Mouse (Mus musculus): ENCODE data around the gene 1700001K19Rik.
"Not testable (repeated sequence)": the region's sequence is repeated elsewhere in the genome, so short reads cannot be mapped to it uniquely, and the experiment has no call there.

Gene 1700001K19Rik

DNA sequence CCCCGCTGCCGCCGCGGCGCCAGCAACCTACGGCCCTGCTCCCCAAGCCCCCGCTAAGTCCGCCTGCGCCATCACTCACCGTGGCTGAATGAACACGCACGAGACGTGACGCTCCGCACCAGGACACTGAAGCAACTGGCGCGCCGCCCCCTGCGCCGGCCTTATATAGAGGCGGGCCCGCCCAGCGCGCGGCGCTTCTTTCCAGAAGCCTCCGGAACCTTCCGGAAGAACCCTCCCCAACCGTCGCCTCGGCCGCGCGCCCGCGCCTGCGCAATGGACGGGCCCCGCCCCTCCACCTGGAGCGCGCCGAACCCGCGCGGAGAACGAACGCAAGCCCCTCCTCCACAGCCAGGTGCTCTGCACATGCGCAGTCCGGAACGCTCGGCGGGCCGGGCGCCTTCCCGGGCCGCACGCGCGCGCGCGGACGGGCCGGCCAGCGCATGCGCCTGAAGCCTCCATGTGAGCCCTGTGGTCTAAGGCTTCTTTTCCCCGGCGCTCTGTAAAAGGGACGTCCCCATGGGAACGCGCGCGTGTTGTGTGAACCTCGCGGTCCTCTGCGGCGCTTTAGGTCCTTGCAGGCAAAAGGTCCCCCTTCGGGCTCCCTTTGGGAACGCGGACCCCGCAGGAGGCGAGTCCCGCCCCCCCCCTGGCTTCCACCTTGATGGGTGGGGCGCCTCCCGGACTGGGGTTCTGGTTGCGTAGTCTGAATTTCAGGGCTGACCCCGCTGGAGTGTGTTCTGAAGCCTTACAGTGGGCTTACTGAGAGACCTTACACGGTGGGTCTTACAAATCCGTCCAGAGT lies 14.0 kb upstream of the 1700001K19Rik start:
- peak; percentile 93 to 97 for DNase-seq (ENCODE audit: low spot score in 2 of 2)

DNA sequence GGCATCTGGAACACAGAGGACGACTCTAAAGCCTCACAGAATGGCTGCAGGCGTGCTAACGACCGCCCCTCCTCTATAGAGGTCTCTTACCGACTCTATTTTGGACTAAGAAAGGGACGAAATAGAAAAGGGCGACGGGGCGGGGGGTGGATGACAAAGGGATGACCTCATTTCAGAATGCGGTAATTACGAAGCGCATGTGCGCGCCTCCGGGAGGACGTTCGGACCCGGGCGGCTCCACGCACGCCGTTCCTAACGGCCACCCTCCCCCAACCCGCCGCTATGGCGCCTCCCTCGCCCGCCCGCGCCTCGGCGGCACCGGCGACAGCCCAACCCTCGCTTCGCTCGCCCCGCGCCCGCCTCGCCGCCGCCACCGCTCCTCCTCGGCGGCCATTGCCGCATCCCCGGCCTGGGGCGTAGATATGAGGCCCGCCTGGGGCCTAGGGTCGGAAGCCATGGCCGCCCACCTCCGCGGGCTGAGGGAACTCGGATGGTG lies 13.3 kb upstream of the 1700001K19Rik start:
- peak in 1 of 2 experiments; percentile 15 for DNase-seq (ENCODE audit: low spot score in 2 of 2)

DNA sequence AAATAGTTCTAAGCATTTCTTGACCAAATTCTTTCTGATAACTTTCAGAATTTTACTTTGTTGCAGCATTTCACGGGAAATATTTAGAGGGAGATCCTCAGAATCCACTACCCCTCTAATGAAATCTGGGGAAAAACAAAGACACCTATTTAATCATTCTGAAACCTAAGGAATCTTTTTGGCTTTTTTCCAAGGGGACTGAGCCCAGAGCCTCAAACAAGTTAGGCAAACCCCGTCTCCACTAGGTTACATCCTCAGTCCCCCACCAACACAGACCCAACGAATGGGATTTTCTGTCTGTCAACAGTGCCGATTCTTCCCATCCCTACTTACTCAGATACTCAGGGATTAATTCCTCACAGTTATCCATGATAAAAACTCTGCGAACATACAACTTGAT lies 11.0 kb upstream of the 1700001K19Rik start:
- DNase-seq (ENCODE audit: low spot score in 2 of 2) = not testable (repeated sequence)

DNA sequence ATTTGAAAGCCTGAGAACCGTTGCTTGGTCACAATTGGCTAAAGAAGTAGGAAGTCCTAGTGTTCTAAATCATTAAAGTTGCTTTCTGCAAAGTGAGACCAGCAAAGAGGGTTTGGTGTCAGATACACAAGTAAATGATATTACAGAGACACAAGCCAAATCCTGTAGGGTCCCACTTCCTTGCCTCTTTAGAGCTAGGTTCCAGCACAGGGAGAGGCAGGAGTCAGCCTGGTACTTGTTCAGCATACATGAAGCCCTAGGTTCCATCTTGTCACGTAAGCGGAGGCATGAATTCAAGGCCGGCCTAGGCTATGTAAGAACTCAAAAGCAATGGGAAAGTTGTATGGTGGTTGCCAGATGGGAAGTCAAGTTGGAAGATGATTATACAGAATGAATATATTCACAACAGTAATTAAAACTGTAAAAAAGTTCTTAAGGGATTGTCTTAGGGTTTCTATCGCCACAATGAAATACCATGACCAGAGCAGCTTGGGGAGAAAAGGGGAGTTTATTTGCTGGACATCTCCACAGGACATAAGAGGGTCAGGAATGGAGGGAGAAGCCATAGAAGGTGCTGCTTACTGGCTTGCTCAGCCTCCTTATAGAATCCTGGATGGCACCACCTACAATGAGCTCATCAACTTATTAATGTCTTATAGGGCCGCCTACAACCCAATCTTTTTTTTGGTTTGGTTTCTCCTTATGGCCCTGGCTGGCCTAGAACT lies 7.7 kb upstream of the 1700001K19Rik start:
- no peak for DNase-seq (ENCODE audit: low spot score in 2 of 2)

DNA sequence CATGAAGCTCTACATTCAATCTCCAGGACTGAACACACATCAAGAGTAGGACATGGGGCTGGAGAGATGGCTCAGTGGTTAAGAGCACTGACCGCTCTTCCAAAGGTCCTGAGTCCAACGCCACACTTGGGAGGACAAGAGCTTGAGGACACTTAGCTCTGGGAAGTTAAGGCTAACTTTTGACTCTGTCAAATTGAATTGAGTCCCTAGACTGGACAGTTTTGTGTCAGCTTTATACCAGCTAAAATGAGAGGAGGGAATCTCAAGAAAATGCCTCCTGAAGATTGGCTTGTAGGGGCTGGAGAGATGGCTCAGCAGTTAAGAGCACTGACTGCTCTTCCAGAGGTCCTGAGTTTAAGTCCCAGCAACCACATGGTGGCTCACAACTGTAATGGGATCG lies 6.5 kb upstream of the 1700001K19Rik start:
- not testable (repeated sequence) for DNase-seq (ENCODE audit: low spot score in 2 of 2)

DNA sequence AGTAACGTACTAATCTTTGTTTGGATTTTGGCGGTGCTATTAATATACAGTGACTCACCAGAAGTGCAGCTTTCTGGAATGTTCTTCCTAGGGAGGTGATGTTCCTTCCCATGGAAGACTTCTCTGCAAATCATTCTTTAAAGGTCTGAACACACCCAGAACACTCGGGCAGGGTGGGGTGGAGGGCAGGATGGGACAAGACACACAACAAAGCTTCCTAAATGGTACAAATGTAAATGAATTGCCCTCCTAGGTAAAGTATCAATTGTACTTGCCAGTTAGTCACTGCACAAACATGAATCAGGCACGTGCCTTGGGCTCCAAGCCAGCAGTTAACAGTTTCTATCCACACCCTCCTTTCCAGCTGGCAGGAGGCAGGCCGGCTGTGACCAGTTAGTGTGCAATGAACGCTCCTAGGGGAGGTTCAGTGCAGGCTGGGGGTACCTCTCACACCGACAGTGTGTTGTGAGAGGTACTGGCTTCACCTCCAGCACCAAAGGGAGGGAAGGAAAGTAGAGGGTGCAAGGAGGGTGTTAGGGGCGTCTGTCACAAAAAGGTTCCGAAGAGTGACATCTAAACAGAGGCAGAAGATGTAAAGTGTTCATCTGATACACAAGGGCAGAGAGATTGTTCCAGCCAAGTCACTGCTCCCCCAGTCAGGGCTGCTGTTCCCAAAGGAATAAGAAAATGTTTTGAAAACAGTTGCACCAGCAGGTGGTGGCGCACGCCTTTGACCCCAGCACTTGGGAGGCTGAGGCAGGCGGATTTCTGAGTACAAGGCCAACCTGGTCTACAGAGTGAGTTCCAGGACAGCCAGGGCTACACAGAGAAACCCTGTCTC lies 5.7 kb upstream of the 1700001K19Rik start:
- peak; percentile 74 to 87 for DNase-seq (ENCODE audit: low spot score in 2 of 2)

DNA sequence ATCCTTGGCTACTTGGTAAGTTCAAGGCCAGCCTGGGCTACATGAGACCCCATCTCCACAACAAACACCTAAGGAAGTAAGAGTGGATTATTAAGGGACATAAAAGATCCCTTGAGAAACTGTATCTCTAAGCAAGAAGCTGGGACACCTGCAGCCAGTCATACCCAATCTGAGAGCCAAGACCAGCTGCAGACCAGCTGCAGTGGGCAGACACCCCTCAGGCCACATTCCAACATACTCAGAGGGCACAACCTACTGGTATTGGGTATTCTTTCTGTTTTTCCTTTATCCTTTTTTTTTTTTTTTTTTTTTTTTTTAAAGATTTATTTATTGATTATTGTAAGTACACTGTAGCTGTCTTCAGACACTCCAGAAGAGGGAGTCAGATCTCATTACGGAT lies 1.2 kb upstream of the 1700001K19Rik start:
- no peak for DNase-seq (ENCODE audit: low spot score in 2 of 2)

DNA sequence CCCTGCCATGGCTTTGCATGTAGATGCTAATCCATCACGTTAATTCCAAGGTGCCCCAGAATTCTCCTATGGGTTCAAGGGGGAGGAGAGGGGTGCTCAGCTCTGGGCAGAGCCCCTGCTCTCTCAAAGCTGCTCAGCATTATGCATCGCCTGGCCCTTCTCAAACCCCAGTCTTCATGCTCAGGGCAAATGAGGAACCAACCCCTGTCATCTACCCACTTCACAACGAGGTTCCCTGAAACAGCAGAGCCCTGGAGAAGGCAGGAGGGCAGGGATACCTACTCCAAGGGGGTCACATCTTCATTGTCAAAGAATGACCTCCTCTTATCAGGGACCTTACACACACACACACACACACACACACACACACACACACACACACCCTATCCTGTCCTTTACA lies 541 bp downstream of the 1700001K19Rik start:
- DNase-seq (ENCODE audit: low spot score in 2 of 2) = no peak

DNA sequence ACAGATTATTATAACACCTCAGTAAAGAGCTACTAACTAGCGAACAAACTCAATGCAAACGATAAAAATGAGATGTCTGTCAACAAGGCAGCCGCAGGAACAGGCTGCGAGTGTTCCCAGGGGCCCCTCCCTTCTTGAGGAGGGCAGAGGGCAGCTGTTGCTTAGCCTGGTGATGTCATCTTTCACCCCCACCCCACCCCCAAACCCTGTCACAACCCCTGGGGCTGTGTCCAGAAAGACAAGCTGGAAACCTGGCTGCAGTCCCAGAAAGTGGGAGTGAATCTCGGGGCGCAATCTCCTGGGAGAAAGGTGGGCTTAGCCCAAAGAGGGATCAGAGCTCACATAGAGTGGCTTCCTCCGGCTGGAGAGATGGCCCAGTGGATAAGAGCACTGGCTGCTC lies 1.2 kb downstream of the 1700001K19Rik start:
- DNase-seq (ENCODE audit: low spot score in 2 of 2) = no peak

DNA sequence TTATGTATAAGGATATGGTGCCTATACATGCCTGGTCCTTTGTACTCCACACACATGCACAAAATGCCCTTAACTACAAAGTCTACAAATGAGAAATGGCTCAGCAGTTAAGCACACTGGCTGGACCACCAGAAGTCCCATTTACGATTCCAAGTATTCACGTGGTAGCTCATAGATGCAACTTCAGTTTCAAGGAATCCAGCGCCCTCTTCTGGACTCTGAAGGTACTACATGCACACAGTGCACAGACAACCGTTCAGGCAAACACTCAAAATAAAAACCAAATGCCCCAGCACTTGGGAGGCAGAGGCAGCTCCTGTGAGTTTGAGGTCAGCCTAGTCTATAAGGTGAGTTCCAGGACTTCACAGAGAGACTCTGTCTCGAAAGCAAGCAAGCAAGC lies 8.2 kb downstream of the 1700001K19Rik start:
- DNase-seq (ENCODE audit: low spot score in 2 of 2) = no peak

DNA sequence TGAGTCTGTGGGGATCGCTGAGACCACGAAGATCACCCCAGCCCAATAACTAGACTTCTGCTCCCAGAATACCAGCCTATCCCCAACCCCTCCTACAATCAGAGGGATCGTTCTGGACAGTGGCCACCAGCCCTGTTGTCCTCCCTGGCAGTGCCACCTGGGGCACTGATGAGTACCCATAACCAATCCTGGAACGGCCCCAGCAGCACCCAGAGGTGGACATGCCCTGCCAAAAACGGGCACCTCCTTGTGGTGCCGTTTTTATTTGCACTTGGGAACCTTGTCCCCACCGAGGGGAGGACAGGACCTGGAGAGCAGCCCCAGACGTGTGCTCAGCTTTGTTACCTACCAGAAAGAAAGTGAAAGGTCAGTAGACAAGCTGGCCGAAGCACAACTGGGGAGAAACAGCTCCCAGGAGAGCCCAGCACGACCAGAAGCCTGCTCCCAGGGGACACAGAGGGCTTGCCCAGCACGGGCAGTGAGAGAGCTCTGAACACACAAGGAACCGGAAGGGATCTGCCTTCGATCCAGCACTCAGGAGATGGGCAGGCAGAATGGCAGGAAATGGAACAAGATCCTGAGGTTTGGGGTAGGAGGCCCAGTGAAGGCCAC lies 14.8 kb downstream of the 1700001K19Rik start:
- no peak for DNase-seq (ENCODE audit: low spot score in 2 of 2)

DNA sequence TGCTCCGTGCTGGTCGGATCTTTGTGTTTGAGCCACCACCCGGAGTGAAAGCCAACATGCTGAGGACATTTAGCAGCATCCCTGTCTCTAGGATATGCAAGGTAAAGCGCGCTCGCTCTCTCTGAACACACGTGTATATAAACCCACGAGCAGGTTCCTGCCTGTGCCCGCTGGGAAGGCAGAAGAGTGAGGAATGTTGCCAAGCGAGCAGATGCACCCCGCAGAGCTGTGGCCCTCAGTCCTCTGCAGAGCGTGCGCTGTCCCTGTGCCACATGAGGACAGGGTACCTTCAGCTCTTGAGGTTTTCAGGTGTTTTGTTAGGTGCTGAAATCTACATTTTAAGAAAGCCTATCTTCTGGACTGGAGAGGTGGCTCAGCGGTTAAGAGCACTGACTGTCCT lies 20.7 kb downstream of the 1700001K19Rik start:
- DNase-seq (ENCODE audit: low spot score in 2 of 2) = no peak

DNA sequence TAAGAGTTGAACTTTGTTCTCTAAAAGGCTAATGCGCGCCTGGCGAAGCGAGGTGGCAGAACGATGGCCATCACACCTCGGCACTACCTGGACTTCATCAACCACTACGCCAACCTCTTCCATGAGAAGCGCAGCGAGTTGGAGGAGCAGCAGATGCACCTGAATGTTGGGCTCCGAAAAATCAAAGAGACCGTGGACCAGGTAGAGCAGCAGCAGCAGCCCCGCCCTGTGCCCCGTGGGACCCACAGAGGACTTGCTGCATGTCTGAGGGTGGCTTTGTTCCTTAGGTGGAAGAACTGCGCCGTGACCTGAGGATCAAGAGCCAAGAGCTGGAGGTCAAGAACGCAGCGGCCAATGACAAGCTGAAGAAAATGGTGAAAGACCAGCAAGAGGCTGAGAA lies 31.0 kb downstream of the 1700001K19Rik start:
- DNase-seq (ENCODE audit: low spot score in 2 of 2) = no peak

DNA sequence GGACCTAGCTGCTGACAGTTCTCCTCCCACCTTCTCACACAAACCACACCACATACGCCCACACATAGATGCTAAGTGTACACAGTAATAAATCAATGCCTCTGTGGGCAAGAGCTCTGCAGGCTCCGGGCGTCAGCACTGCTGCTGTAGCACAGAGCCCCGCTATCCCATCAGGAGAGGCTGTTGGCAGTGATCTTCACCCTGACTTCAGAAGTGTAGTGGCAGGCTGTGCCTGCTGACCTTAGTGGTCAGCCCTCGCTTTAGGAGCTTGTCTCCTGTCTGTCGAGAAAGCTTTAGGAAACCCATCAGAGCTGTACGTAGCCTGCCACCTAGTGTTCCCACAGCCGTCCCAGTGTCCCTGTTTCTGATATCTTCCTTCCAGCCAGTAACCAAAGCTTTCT lies 32.2 kb downstream of the 1700001K19Rik start:
- DNase-seq (ENCODE audit: low spot score in 2 of 2) = no peak

DNA sequence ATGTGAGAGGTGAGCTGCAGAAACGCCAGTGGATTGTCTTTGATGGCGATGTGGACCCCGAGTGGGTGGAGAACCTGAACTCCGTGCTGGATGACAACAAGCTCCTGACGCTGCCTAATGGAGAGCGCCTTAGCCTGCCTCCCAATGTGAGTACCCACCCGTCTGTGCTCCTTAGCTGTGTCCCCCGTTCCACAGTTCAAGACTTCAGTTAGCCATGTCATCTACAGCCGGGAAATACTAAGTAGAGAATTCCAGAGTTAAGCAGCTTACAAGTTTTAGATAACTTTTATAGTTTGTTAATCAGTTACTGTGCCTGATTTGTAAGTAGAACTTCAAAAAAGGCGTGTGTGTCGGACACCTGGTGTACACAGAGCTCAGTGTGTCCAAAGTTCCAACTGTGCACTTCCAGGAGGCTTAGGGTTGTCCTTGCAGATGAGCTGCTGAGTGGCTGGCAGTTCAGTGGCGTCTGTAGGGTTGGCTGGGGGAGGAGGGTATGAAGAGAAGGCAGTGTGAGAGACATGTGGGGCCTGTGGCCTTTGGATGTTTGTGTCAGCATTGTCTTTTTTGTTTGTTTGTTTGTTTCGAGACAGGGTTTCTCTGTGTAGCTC lies 44.8 kb downstream of the 1700001K19Rik start:
- no peak for DNase-seq (ENCODE audit: low spot score in 2 of 2)

DNA sequence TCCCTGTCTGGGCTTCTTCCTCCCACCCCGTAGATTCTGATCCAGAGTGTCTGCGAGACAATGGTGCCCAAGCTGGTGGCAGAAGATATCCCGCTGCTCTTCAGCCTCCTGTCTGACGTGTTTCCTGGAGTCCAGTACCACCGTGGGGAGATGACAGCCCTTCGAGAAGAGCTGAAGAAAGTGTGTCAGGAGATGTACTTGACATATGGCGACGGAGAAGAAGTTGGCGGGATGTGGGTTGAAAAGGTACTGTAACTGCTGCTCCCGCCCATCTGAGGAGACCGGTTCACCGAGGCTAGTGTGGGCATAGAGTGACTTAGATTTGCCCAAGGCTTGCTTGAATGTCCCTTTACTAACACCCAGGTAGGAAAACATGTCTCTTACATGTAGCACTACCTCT lies 46.1 kb downstream of the 1700001K19Rik start:
- no peak for DNase-seq (ENCODE audit: low spot score in 2 of 2)

DNA sequence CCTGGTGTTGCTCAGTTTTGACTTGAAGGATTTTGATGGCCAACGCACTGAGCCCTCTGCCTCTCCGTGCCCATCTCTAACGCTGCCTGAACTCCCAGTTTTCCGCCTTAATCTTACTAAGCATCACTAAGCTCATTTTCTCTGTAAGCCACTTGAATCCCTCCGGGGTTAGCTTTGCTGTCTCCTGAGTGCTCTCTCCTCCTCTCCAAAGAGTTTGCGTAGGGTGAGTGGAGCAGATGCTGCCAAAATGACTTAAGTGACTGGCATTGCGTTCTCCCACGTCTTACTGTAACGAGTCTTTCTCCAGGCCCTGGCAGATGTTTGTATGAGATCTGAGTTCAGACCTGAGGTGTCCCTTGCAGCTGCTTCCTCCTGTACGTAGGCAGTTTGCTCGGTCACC lies 52.4 kb downstream of the 1700001K19Rik start:
- no peak for DNase-seq (ENCODE audit: low spot score in 2 of 2)

All from urinary bladder, adult 18-20 months (tissue).